In the genomic region with DNA sequence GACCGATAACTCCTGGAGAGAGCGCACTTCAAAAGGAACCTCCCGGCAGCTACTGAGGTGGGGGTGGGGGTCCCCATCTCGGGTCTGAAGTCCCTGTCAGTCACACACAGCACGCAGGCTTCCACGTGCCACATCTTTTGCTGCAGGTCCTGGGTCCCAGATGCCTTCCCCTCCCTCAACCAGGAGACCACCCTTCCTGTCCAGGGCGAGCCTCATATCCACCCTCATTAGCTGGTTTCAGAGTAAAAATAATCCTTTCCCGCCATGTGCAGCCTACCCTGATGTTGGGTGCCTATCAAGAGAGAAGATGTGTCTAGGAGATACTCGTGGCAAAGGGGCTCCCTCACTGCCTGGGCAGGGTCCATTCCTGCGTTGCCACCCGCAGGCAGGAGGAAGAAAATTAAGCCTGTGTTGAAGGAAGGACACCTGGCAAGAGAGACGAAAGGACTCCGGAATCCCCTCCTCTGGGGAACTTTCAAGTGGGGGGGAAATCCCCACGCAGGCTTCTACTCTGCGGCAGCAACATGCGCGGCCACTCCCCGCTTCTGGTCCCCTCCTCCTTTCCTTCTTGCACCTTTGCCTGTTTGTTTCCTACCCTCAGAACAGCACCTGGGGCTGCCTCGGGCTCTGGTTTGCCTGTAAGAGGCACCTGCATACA, we compare ENCODE assay signal across 19 mouse cellular contexts. TPM values are rescaled to one million over a fixed set of nuclear protein-coding genes. Genes with fewer than 3 reads are reported as not detected.
DNase-seq lines count a peak whose midpoint lies in the region; ATAC-seq and TF ChIP-seq lines count a peak whose summit lies in the region.
"Had no signal": no experiment of that assay in that cellular context is flagged by ENCODE, and none has a peak within 500 bp of the region (broad histone marks: within the 10 kb centered on the region; RNA-seq: fewer than 3 reads in every experiment).

No protein-coding gene starts in this region.

- no peak overlapping the region for H3K27ac ChIP-seq in CH12.LX (ENCODE audit: insufficient read depth, low read depth)
- H3K27ac ChIP-seq in hindbrain, embryonic 12.5 days = no peak overlapping the region
- H3K27ac ChIP-seq in midbrain, embryonic 11.5 days (ENCODE audit: low read depth, low read length) = no peak overlapping the region
- H3K27ac ChIP-seq: gastrocnemius, adult 2 months; stomach, embryonic 15.5 days had no signal

- peaks cover 8 to 49% of the 10 kb centered on the region in 2 experiments for H3K4me1 ChIP-seq in CH12.LX (ENCODE audit: control insufficient read depth in 1 of 2, insufficient read depth in 2 of 2)
- peaks cover 43% of the 10 kb centered on the region for H3K4me1 ChIP-seq in hindbrain, embryonic 12.5 days
- H3K4me1 ChIP-seq in midbrain, embryonic 11.5 days (ENCODE audit: control insufficient read depth, insufficient read depth, low read length) = peaks cover 30% of the 10 kb centered on the region

- H3K4me2 ChIP-seq in CH12.LX (ENCODE audit: insufficient read depth, low read depth, poor library complexity, severe bottlenecking) = peak overlapping the region; percentile 63
- peak overlapping the region; percentile 75 for H3K4me2 ChIP-seq in hindbrain, embryonic 12.5 days (replicated peaks)
- peak overlapping the region; percentile 66 for H3K4me2 ChIP-seq in midbrain, embryonic 11.5 days
- H3K4me2 ChIP-seq: liver, embryonic 11.5 days; stomach, embryonic 15.5 days had no signal

- H3K9me3 ChIP-seq in CH12.LX (replicated peaks; ENCODE audit: low read length) = peaks cover 22% of the 10 kb centered on the region
- no peaks in the 10 kb centered on the region for H3K9me3 ChIP-seq in hindbrain, embryonic 12.5 days (replicated peaks)
- no peaks in the 10 kb centered on the region for H3K9me3 ChIP-seq in midbrain, embryonic 11.5 days (ENCODE audit: control insufficient read depth, low read length)
- H3K9me3 ChIP-seq: stomach, embryonic 15.5 days had no signal

- no peak for TF ChIP-seq POLR2A in CH12.LX (IDR thresholded peaks at IDR 0.05; ENCODE audit: low read depth, low read length)

- no peaks in the 10 kb centered on the region for H3K79me2 ChIP-seq in CH12.LX (replicated peaks; ENCODE audit: control insufficient read depth, extremely low read depth, insufficient read depth, poor library complexity, severe bottlenecking)

- TF ChIP-seq CTCF in CH12.LX (conservative IDR thresholded peaks at IDR 0.05 in 1 of 2, IDR thresholded peaks at IDR 0.05 in 1 of 2; ENCODE audit: low read depth in 2 of 2, low read length in 2 of 2) = no peak

- H3K9ac ChIP-seq in CH12.LX (ENCODE audit: insufficient read depth, low read depth) = no peak overlapping the region
- H3K9ac ChIP-seq in hindbrain, embryonic 12.5 days = no peak overlapping the region
- H3K9ac ChIP-seq in midbrain, embryonic 11.5 days (ENCODE audit: low read length) = 0 out of 2 replicates have a peak overlapping the region, but pooled peaks have one; percentile 25
- H3K9ac ChIP-seq: stomach, embryonic 15.5 days had no signal

- in situ Hi-C loops in CH12.LX (cut with MboI; ENCODE audit: low pct_ligation_motif_present, low pct_unique_long_range_greater_than_20kb, low sequenced_read_pairs) = loop anchor here (5.0 kb wide), 1 partner anchor 141 kb away; no protein-coding TSS in a partner anchor

- no peak for ATAC-seq in hindbrain, embryonic 12.5 days (ENCODE audit: low FRiP score)
- ATAC-seq in midbrain, embryonic 11.5 days (ENCODE audit: low FRiP score) = no peak

- no peak overlapping the region for H3K4me3 ChIP-seq in CH12.LX (replicated peaks in 1 of 3; ENCODE audit: low read depth in 2 of 3, low read length in 2 of 3, poor library complexity in 1 of 3)
- H3K4me3 ChIP-seq in hindbrain, embryonic 12.5 days = no peak overlapping the region
- H3K4me3 ChIP-seq in midbrain, embryonic 11.5 days (ENCODE audit: low read depth, low read length) = no peak overlapping the region
- H3K4me3 ChIP-seq: gastrocnemius, adult 2 months; stomach, embryonic 15.5 days had no signal

- DNase-seq in A20 (ENCODE audit: low read depth, low spot score) = peak; percentile 47
- peak; percentile 72 for DNase-seq in CH12.LX (ENCODE audit: extremely low read depth)
- DNase-seq in midbrain, embryonic 11.5 days (ENCODE audit: low spot score, missing footprints) = peak; percentile 91
- no peak for DNase-seq in cerebellum, postnatal 10 days
- DNase-seq in layer of hippocampus, postnatal 36 days = no peak
- no peak for DNase-seq in adrenal gland, adult 18-20 months (ENCODE audit: low spot score in 2 of 2)
- DNase-seq in adipocyte (ENCODE audit: low spot score) = no peak
- DNase-seq: adrenal gland, postnatal 36 days; cerebellum, adult 9-10 months; gastrocnemius, adult 2 months; layer of hippocampus, adult 9-11 months; lung, postnatal 36 days; right cerebral cortex, postnatal 25 days had no signal

- dilution Hi-C loops in CH12.LX (cut with MboI; ENCODE audit: extremely low pct_ligation_motif_present, extremely low pct_unique_long_range_greater_than_20kb, low sequenced_read_pairs) = no loop called here

- WGBS in hindbrain, embryonic 12.5 days = 1% methylated on average over 19 of the region's 19 CpGs
- 1% methylated on average over 19 of the region's 19 CpGs for WGBS in midbrain, embryonic 11.5 days

- H3K27me3 ChIP-seq in CH12.LX (replicated peaks) = peaks cover 76% of the 10 kb centered on the region
- peaks cover 85% of the 10 kb centered on the region for H3K27me3 ChIP-seq in hindbrain, embryonic 12.5 days
- peaks cover 57% of the 10 kb centered on the region for H3K27me3 ChIP-seq in midbrain, embryonic 11.5 days (ENCODE audit: control insufficient read depth, insufficient read depth, low read length)

- peak; percentile 71 for TF ChIP-seq EP300 in CH12.LX (IDR thresholded peaks at IDR 0.05; ENCODE audit: low read length)

- no peak for TF ChIP-seq RAD21 in CH12.LX (IDR thresholded peaks at IDR 0.05; ENCODE audit: low read depth, low read length)

- no peaks in the 10 kb centered on the region for H3K36me3 ChIP-seq in CH12.LX (replicated peaks in 1 of 2; ENCODE audit: control insufficient read depth in 1 of 2, insufficient read depth in 1 of 2, low read length in 1 of 2)
- H3K36me3 ChIP-seq in hindbrain, embryonic 12.5 days = no peaks in the 10 kb centered on the region
- H3K36me3 ChIP-seq in midbrain, embryonic 11.5 days (ENCODE audit: control insufficient read depth, insufficient read depth, low read length) = no peaks in the 10 kb centered on the region
- H3K36me3 ChIP-seq: stomach, embryonic 15.5 days had no signal

TF ChIP-seq in CH12.LX, 34 proteins besides CTCF, POLR2A, EP300 and RAD21:
- TF ChIP-seq MAX (IDR thresholded peaks at IDR 0.05; ENCODE audit: low read length) (peak; percentile 67), TCF12 (IDR thresholded peaks at IDR 0.05; ENCODE audit: low read depth, low read length) (peak; percentile 94), MAZ (IDR thresholded peaks at IDR 0.05; ENCODE audit: low read depth, low read length) (peak; percentile 67; the same call in 1 of the 2 replicates), USF1 (IDR thresholded peaks at IDR 0.05; ENCODE audit: low read depth, low read length) (no peak), TBP (conservative IDR thresholded peaks at IDR 0.05; ENCODE audit: low read depth, low read length) (0 out of 2 replicates have a peak, but pooled peaks have one; percentile 14), ELF1 (IDR thresholded peaks at IDR 0.05; ENCODE audit: low read depth, low read length) (peak; percentile 52; the same call in 1 of the 2 replicates), IRF4 (IDR thresholded peaks at IDR 0.05; ENCODE audit: low read depth, low read length) (peak; percentile 79), MYC (IDR thresholded peaks at IDR 0.05; ENCODE audit: low read depth, low read length) (peak; percentile 66), ETS1 (conservative IDR thresholded peaks at IDR 0.05; ENCODE audit: low read depth, low read length) (peak; percentile 58), NRF1 (IDR thresholded peaks at IDR 0.05; ENCODE audit: low read depth, low read length) (peak; percentile 72), MEF2A (IDR thresholded peaks at IDR 0.05; ENCODE audit: borderline replicate concordance, low read depth, low read length) (peak; percentile 61; the same call in 1 of the 2 replicates), UBTF (IDR thresholded peaks at IDR 0.05; ENCODE audit: low read depth, low read length) (no peak), ZMIZ1 (IDR thresholded peaks at IDR 0.05; ENCODE audit: low read depth, low read length) (no peak), BHLHE40 (IDR thresholded peaks at IDR 0.05; ENCODE audit: low read depth, low read length) (0 out of 2 replicates have a peak, but pooled peaks have one; percentile 46), JUN (IDR thresholded peaks at IDR 0.05; ENCODE audit: insufficient read depth, low read depth, low read length) (no peak), SIN3A (IDR thresholded peaks at IDR 0.05; ENCODE audit: low read length) (peak; percentile 60; the same call in 1 of the 2 replicates), CHD2 (IDR thresholded peaks at IDR 0.05; ENCODE audit: low read length) (0 out of 2 replicates have a peak, but pooled peaks have one; percentile 41)
TF ChIP-seq in CH12.LX: peak in this region for 13.

RNA-seq across cellular contexts. Expression of a gene that starts 2.7 kb away (rescaled TPM):
- 0.04 TPM in 1 of 2 replicates, not detected in the other for total RNA-seq in CH12.LX (2012; rRNA removed)
- total RNA-seq in CH12.LX (2014; rRNA removed) = not detected in 2 replicates
- polyA plus RNA-seq in CH12.LX (2012; ENCODE audit: insufficient read length, low read depth) = not detected in 2 replicates
- 8.0 and 8.7 TPM in 2 replicates for polyA plus RNA-seq in hindbrain, embryonic 12.5 days (2016; fragmentation: Nextera tagmentation; extraction: Ambion mirVana)
- 13.8 and 14.2 TPM in 2 replicates for polyA plus RNA-seq in midbrain, embryonic 11.5 days (2014; fragmentation: Nextera tagmentation; extraction: Ambion mirVana)
- 1 to 10 TPM; 1.5 to 1.8 TPM for total RNA-seq in layer of hippocampus, postnatal 36 days (2021)
- under 1 TPM in 1 of 2 experiments, not detected in 1; 0.58 TPM for total RNA-seq in adrenal gland, adult 18-20 months (2021)
- total RNA-seq: MEL had no signal
- polyA plus RNA-seq: heart, embryonic 14.5 days; kidney, embryonic 14.5 days had no signal

RNA-seq across cellular contexts. Expression of a gene that starts 21.7 kb away (rescaled TPM):
- total RNA-seq in CH12.LX (2012; rRNA removed) (not detected in 2 replicates), CH12.LX (2014; rRNA removed) (not detected in 2 replicates)
- polyA plus RNA-seq in CH12.LX (2012; ENCODE audit: insufficient read length, low read depth) = not detected in 2 replicates
- 0.77 and 0.88 TPM in 2 replicates for polyA plus RNA-seq in hindbrain, embryonic 12.5 days (2016; fragmentation: Nextera tagmentation; extraction: Ambion mirVana)
- 0.25 and 0.36 TPM in 2 replicates for polyA plus RNA-seq in midbrain, embryonic 11.5 days (2014; fragmentation: Nextera tagmentation; extraction: Ambion mirVana)
- under 1 TPM; 0.38 to 0.57 TPM for total RNA-seq in layer of hippocampus, postnatal 36 days (2021)
- total RNA-seq in adrenal gland, adult 18-20 months (2021) = under 1 TPM; 0.13 to 0.32 TPM
- total RNA-seq: MEL had no signal
- polyA plus RNA-seq: stomach, embryonic 15.5 days had no signal

Comparison
In these comparisons a context has a peak if more than half of its experiments do, and no peak if none do; other contexts are left out.
1. DNase-seq: peak in A20 (single experiment), CH12.LX (single experiment) and midbrain, embryonic 11.5 days (single experiment); none in cerebellum, postnatal 10 days (0 of 2), layer of hippocampus, postnatal 36 days (0 of 2), adrenal gland, adult 18-20 months (0 of 2) and adipocyte (single experiment).
2. Peak in every context shown above with its lines, with median percentiles within 50 percentile points of each other: H3K4me2 ChIP-seq.